Mouse (Mus musculus) left cerebral cortex, postnatal 14 days (tissue): Measurements from ENCODE around the gene Erich6. TPM values are rescaled to one million over a fixed set of nuclear protein-coding genes. Genes with fewer than 3 reads are reported as not detected.
A peak's percentile ranks its signal among the peaks of the same experiment; 100 is the strongest.

ENCODE experiments used
- DNase-seq, 2 experiments: peaks; one replicate each; pipeline ENCODE4 v3.0.0; 2021 to 2022; ENCODE audit warnings: low spot score in 2 of 2, mixed read lengths in 1 of 2
- intact Hi-C: fragments of 180-260 bp; cut with DNase I; formaldehyde crosslinking; loops from one replicate; pipeline ENCODE4 v1.15.1; 2025
- long read RNA-seq, 2 experiments: library from polyadenylated mRNA; stranded (forward); transcript quantifications; one replicate each; pipeline ENCODE4 v2.0.0; 2021
- total RNA-seq, 2 experiments: library from RNA; stranded (reverse); gene quantifications; 2 replicates each; pipeline ENCODE4 v1.2.3; 2021

The Erich6 gene
- 1 to 10 TPM in 1 of 2 experiments, under 1 TPM in 1; 0.89 to 1.6 TPM for total RNA-seq
- long read RNA-seq, experiment 1, partial matches to known transcripts: 1 of 3 reads
- long read RNA-seq, experiment 1, other reads (novel, unspliced or antisense): 2 of 3 reads
- long read RNA-seq, experiment 2: 0 reads

DNA sequence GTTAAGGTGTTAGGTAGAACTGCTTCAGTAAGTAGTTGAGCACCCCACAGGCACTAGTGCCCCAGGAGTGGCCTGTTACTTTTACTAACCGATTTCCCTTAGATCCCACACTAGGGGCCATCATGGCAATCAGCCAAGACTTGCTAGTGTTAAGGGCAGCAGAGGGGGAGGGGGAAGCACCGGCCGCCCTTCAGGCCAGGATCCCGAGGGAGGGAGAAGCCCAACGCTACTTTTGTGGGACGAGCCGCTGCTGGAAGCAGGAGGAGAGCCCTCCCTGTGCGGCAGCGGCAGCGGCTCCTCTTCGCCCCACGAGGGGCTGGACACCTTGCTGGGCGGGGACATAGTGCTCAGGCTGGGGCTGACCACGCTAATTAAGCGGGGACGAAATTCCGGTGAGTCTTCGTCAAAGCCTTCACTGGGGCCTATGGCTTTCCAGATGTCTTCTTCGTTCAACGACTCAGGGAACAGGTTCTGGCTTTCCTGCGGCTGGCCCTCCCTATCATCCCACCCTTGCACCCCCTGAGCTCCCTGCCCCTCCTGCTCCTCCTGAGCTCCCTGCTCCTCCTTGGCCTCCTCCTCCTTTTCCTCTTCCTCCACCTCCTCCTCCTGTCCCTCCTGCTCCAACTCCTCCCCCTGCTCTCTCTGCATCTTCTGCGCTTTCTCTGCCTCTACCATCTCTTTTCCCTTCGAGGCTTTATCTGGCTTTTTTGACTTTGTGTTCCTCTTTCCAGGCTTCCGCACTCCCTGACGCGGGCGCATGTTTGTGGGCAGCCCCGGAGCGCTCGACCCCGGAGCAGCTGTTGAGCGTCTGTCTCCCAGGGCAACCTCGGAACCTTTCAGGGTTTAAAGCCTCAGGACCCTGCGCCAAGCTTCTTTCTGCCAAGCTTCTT is at the start of gene Erich6:
Gene Erich6, minus strand, starts transcription at position 802 of the 890 bp plus-strand sequence.
- intact Hi-C loops: no loop called here

DNA sequence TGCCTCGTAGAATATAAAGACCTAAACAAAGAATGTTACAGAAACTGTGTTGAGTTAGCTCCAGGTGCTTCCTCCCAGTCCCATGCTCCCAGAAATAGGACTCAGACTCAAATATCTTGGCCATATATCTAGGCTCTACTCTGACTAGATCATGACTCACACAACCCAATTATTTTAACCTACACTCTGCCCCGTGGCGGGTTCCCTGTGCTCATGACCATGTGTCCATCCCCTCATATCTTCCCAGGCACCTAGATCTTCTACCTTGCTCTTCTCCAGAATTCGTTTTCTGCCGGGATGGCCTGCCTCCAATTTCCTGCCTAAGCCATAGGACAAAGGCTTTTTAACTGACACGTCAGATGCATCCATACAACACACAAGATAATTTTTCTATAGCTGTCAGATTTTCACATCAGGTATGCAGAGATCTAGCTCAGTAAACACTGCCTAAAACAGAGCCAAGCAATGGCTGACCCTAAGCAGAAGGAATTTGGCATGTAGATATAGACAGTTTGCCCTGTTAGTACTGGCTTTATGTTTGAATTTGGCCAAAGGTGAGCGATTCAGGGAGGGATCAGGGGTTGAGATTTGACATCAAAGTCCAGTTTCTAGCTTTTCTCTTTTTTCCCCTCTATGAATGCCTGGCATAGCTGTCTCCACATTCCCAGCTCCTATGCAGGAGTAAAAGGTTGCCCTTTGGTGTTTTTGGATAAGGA is 49.4 kb upstream of the Erich6 start:
- no peak for DNase-seq
- intact Hi-C loops: no loop called here

More for the DNA sequence above, at the start of gene Erich6:
- DNase-seq: peak; percentile 2 to 6

DNA sequence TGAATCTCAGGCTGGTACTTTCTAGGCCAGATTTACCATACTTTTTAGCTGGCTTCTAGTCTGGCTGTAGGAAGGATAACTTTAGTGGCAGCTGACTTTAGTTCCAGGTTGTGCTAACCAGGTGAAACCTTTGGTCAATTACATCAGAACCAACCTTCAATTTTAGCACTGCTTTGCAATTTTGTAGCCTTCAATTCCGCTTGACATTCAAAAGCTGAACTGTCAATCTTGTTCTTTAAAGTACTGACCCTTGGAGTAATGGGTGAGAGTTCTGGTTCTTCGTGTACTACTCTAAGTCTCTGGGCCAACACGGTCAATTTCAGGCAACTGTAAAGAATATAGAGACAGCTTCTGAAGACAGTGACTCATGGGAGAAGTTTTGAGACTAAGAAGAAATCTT is 48.4 kb upstream of the Erich6 start:
- DNase-seq: no peak
- intact Hi-C loops: no loop called here

DNA sequence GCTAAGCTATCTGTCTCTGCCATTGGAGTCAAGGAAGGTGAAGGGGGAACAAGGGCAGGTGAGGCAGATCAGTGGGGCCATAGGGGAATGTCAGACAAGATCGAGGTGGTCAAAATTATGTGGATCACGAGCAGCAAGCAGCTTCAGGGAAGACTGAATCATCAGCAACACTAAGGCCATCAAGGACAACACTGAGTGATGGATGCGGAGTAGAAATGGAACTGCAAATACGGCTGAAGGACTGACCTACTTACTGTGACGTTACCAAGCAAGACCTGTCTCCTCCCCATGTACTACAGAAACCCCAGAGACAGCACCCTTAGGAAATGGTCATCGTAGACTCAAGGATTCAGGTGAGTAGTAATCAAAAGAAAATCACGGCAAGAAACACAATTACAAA is 46.3 kb upstream of the Erich6 start:
- intact Hi-C loops: no loop called here
- no peak for DNase-seq

DNA sequence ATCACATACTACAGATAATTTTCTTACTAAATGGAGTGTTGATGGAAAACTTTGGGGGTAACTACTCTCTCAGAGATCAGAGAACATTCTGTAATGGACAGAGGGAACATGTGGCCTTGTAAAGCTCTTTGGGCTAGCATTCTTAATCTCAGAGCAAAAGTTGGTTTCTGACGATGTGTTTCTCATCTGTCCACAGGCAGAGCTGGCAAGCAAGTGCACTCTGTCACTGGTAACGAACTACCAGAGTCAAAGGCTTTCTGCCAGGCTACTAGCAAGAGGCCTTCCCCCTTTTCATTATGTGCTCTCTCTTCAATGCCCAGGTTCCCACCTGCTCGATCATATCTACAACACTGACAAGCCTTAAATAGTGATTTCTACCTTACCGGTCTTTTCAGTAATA is 45.3 kb upstream of the Erich6 start:
- no peak for DNase-seq
- intact Hi-C loops: no loop called here

DNA sequence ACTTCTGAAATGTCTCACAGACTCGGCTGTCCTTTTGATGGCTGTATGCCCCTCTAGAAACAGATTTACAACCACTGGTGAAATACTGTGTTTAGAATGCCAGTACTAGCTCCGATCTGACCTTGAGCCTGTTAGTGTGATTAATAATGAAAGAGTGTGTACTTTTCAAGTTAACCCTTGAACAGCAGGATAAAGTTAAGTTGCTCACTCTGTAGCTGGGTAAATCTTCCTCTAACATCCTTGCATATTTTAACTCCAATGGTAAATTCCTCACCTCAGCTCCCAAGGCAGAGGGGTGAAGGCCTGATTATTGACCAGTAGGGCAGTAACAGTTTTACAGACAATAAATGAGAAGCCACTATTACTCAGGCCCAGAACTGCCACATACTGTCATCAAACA is 44.8 kb upstream of the Erich6 start:
- no peak for DNase-seq
- intact Hi-C loops: no loop called here

DNA sequence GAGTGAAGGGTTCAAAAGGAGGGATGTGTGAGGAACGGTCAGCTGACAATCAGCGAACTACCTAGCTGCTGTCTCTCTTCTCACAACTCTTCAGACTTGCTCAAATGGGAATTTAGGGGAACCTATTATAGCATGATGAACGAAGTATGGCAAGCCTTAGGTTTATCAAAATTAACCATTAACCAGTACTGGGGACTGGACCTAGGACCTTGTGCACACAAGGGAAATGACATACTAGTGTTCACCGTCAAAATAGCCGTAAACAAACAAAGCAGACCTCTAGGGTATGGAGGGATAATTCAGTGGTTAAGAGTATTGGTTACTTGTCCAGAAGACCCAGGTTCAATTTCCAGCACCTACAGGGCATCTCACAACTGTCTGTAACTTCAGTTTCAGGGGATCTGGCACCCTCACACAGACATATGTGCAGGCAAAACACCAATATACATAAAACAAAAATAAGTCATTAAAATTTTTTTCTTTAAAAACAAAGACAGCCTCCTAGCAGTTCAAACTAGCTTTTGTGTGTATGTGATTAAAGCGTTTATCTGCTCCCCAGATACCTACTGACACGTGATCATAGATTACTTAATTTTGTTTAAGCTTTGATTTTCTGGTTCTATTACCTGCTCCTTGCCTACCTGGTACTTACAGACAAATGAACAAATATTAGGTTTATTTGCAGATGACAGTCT is 44.1 kb upstream of the Erich6 start:
- intact Hi-C loops: no loop called here
- no peak for DNase-seq

DNA sequence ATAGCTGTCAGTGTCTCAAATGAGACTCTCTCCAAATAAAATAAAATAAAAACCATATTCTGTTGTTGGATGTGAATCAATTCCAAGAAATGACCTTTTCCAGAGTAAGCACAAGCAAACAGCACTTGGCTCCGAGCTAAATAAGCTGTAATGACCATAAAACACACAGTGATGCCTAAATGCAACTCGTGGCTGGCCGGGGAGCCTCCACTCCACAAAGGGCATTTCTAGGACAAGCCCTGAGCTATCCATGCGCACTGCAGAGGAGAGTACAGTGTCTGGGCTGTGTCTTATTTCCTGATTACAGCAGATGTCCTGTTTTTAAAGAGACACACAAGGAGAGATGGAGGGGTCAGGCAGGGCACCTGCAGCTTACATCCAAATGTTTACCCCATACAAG is 43.0 kb upstream of the Erich6 start:
- intact Hi-C loops: no loop called here
- DNase-seq: no peak

DNA sequence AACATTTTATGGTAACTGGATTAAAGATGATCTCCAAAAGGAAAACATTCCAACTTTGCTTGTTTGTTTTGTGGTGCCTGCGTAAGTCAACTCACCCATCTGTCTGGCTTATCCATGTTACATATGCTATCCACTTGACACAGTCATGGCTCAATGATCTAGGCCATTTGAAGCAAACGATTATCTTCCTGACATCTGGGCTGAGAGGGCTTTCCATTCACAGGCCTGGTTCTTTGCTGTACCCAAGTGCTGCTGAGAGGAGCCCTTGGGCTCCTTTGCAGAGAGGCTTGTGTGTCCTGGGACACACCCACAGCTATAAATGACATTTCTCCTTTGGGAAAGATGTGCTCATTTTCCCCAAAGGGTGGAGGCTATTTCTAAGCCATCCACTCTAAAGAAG is 41.9 kb upstream of the Erich6 start:
- DNase-seq: no peak
- intact Hi-C loops: no loop called here

DNA sequence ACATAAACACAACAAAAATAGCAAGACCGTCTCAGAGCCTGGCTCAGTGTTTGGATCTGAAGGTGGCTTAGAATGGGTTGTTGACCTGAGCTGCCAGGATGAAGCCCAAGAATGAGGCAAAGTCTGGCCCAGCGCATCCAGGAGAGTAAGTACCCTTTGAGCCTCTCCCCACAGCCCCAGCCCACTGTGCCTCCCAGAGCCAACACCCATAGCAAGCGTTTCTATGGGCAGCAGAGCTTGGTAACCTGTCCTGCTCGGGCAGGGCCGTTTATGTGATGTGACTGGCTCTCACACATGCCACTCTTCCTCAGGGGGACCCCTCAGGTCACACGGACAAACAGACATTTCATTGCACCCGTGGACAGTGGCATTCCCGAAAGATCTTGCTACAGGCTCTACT is 41.4 kb upstream of the Erich6 start:
- DNase-seq: no peak
- intact Hi-C loops: no loop called here

DNA sequence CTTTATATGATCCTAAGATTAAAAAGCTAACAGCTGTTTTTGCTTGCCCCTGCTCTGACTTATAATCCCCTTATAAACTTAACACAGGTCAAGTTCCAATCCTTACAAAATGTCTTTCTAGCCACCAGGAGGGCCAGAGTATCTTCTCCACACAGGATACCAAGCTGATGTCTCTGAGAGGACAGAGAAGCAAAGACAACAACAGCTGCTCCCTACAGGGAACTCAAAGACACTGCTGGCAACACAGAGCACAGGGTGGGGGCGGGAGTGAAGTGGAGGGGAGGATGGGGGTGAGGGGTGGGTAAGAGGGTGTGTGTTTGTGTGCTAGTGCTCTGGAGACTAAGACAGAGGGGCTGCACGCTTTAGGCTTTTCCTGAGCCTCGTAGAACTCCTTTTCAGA is 40.6 kb upstream of the Erich6 start:
- no peak for DNase-seq
- intact Hi-C loops: no loop called here

DNA sequence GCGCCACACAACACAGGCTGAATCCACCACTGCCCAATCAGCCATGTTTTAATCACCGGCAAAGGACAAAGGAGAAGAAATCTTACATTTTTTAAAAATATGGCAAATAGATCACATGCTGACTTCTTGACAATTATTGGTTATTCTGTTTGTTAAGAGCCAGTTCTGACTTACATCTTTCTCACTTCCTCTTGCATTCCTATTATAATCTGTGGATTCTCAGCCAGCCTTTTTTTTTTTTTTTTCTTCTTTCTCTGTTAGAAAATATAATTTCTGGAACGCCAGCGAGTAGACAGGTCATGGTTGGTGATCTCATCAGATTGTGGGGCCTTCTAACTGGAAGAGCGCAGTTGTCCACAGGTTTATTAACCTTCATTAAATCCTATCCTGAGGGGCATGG is 36.3 kb upstream of the Erich6 start:
- intact Hi-C loops: no loop called here
- DNase-seq: no peak

DNA sequence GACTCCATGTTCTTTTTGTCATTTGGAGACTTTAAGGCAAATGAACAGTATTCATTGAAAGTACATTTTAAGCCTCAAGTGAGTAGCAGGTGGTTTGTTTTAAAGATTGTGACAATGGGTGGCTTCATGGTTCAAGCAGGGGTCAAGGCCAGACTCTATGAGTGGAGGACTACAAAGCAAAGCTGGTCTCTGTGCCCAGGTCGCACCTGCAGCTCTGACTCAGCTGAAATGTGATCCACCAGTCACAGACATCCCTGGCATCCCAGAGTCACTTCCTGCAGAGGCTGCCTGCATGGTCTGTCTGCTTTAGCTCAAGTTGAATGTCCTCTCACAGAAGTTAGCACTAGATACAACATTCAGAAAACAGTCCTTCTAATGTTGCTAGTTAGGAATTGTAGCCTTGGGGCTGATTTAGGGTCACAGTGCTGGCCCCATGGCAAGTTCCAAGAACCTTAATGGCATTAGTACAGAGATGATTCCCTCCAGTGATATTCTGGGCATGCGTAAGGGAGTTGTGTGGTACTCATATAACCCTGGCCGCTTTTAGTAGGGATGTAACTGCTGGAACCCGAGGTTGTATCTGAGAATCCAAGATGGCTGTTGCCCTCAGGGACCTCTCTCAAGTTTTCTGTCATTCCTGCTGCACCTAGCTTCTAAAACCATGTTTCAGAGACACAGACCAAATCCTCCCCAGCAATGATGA is 35.6 kb upstream of the Erich6 start:
- no peak for DNase-seq
- intact Hi-C loops: no loop called here

DNA sequence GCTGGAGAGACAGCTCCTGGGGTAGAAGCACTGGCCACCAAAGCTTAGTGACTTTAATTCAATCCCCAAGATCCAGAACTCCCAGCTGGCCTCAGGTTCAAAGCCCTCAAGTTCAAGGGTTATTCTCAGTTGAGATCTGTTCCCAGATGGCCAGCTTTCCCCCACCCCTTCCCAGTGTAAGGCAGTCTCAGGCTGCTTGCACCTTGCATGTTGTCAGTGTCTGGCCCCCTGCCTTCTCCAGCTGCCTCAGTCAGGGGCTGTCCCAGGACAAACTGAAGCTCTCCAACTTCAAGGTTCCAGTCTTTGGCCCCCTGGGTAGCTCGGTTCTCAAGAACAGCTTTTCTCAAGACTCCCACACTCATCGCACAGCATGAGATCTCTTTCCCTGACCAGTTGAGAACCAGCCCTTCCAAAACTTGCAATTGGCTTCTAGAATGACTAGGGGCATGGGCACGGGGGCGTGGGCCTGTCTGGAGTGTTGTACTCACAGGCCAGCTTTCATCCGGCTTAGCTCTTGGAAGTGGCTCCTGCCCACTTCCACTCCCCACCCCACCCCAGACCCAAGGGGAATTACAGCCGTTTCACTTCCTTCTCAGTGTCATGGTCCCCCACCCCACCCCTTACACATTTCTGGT is 34.7 kb upstream of the Erich6 start:
- DNase-seq: no peak
- intact Hi-C loops: no loop called here

DNA sequence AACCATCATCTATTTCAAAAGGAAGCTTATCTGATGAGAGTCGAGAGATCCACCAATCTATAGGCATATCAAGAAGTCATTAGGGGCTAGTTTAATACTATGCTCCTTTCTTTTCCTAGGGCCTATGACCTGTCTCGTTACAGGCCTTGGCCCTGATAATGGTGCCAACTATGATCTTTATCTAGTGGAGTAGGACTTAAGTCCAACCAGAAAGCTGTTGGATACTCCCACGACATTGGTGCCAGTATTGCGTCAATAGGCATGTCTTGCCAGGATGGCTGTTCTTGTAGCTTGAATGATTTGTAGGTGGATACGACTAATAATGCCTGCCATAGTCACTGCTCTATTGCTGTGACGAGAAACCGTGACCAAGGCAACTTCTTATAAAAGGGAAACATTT is 27.0 kb upstream of the Erich6 start:
- DNase-seq: no peak
- intact Hi-C loops: no loop called here

DNA sequence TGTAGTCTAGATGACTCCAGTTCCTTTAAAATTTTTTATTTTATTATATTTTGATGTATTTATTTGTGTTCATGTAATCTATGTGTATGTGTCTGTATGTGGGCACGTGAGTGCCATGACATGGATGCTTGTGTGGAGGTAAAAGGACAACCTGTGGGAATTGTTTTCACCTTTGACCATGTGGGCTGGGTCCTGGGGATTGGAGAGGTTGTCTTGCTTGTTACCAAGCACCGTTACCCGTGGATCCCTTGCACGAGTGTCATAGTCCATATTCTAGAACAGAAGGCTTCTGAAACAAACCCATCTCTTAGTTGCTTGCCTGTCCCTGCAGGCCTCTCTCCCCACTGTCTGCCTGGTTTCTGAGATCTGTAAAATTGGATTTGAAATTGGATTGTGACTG is 23.6 kb upstream of the Erich6 start:
- no peak for DNase-seq
- intact Hi-C loops: no loop called here

DNA sequence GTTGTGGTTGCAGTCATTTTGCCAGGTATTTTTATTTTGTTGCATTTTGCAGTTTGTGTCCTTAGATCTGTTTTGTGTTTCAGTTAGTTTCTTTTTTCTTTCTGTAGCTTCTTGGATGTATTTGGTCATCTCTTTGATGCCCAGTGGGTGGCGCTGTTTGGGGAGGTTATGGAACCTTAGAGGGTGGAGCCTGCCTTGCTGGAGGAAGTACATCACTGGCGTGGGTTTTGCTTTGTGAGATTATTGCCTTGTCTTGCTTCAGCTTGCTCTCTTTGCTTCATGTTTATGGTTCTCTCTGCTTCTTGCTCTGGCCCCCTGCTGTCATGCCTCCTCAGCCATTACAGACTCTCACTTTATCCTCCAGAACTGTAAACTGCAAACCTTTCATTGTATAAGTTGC is 20.3 kb upstream of the Erich6 start:
- intact Hi-C loops: loop anchor here (5.0 to 10.0 kb wide), 3 partner anchors 35 to 397 kb away; partner anchors contain the start of genes Med12l and Siah2
- DNase-seq: peak; percentile 19 to 28

DNA sequence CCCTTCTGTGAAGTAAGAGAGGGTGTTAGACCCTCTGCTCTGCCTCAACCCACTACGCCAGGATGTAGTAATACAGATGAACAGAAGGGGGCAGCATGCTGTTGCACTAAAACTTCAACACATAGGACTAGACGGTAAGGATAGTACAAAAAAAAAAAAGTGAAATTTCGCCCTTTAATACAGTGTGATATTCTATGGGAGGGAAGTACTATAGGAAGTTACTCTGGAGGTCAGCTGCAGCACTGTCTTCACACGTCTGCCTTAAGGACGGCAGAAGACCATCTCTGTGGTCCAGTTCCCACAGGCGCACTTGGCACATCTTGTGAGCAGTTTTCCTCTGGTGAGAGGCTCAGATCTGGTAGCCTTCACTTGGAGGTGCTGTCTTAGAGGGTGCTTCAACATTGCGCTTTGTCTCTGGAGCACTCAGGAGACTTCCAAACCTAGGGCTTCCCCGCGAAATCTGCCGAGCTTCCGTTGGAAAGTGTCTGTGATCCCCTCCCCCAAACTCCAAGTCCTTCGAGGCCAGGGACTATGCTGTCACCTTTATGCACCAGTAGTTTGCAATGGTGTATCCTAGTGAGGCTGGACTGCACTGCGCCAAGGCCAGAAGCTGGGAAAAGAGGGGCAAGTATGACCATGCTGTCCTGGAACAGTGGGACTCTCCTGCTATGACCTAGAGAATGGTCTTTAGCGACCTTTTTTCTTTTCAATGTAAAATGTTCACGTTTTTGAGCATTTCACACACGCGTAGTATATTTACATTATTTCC is 18.5 kb upstream of the Erich6 start:
- intact Hi-C loops: loop anchor here (2.0 to 10.0 kb wide), 4 partner anchors 37 to 399 kb away; partner anchors contain the start of genes Med12l and Siah2
- DNase-seq: peak; percentile 55 to 83
